Mouse (Mus musculus): ENCODE measurements around the gene Zfp715.
"Not testable (repeated sequence)": the region's sequence is repeated elsewhere in the genome, so short reads cannot be mapped to it uniquely, and the experiment has no call there.

DNA sequence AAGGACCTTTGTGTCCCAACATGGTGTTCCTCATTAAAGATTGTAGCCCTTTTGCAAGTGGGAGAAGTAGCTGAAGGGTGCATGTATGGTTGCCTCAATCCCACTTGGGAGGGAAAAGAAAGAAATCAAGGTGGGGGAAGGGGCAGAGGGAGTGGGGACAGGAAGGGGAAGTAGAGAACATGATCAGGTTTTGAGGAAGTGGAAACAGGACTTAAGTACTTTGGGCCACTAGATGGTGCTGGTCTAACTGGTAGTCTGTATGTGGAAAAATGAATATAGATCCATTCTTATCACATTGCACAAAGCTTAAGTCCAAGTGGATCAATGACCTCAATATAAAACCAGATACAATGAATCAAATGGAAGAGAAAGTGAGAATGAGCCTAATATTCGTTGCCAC lies 62.4 kb downstream of the Zfp715 start:
- TF ChIP-seq CTCF (conservative IDR thresholded peaks at IDR 0.05; ENCODE audit: insufficient read depth, insufficient read length, low read depth, low read length); POLR2A (IDR thresholded peaks at IDR 0.05; ENCODE audit: low read depth, low read length): not testable (repeated sequence)
